Mouse (Mus musculus) limb, embryonic 14.5 days (tissue): ENCODE measurements around the gene Slc25a43. TPM values are rescaled to one million over a fixed set of nuclear protein-coding genes. Genes with fewer than 3 reads are reported as not detected.

Experiments used
- ATAC-seq: fragments of 200-750 bp; cut with Nextera tagmentation; 2 replicates; pipeline ENCODE4 v1.8.0; 2017; ENCODE audit warnings: low read depth, moderate number of reproducible peaks, moderate TSS enrichment; ENCODE audit not compliant: low FRiP score
- DNase-seq: peaks from one replicate; pipeline ENCODE4 v3.0.0-alpha.2; 2015; ENCODE audit warnings: low spot score
- H3K27ac ChIP-seq: fragments of 300-500 bp; sonication (generic); replicated peaks from 2 replicates; pipeline ENCODE4 v1.5.1; 2014; ENCODE audit warnings: low read depth, mild to moderate bottlenecking, low read length, moderate library complexity, mixed read lengths
- H3K27me3 ChIP-seq: fragments of 300-500 bp; sonication (generic); 2 replicates; pipeline ENCODE4 v1.6.1; 2014; ENCODE audit warnings: low read length, mixed read lengths; ENCODE audit not compliant: control insufficient read depth, insufficient read depth
- H3K36me3 ChIP-seq: fragments of 300-500 bp; sonication (generic); 2 replicates; pipeline ENCODE4 v1.6.1; 2014; ENCODE audit warnings: mild to moderate bottlenecking, low read length, moderate library complexity, mixed read lengths; ENCODE audit not compliant: control insufficient read depth, insufficient read depth
- H3K4me1 ChIP-seq: fragments of 300-500 bp; sonication (generic); 2 replicates; pipeline ENCODE4 v1.6.1; 2014; ENCODE audit warnings: antibody characterized with exemption, low read length, mixed read lengths; ENCODE audit not compliant: control insufficient read depth, insufficient read depth
- H3K4me2 ChIP-seq: fragments of 300-500 bp; sonication (generic); replicated peaks from 2 replicates; pipeline ENCODE4 v1.6.1; 2014; ENCODE audit warnings: low read depth, mild to moderate bottlenecking, low read length, moderate library complexity; ENCODE audit not compliant: severe bottlenecking
- H3K4me3 ChIP-seq: fragments of 300-500 bp; sonication (generic); replicated peaks from 2 replicates; pipeline ENCODE4 v1.5.1; 2014; ENCODE audit warnings: low read length
- H3K9ac ChIP-seq: fragments of 300-500 bp; sonication (generic); 2 replicates; pipeline ENCODE4 v1.6.1; 2014; ENCODE audit warnings: mild to moderate bottlenecking, low read depth, low read length, moderate library complexity; ENCODE audit not compliant: severe bottlenecking
- H3K9me3 ChIP-seq: fragments of 300-500 bp; sonication (generic); 2 replicates; pipeline ENCODE4 v1.6.1; 2016; ENCODE audit warnings: low read length; ENCODE audit not compliant: control insufficient read depth
- POLR2A ChIP-seq: fragments of 200-500 bp; IDR thresholded peaks from 2 replicates; pipeline ENCODE4 v1.8.0; 2012; ENCODE audit warnings: inconsistent platforms, mild to moderate bottlenecking, moderate library complexity, borderline replicate concordance; ENCODE audit not compliant: insufficient read depth, insufficient read length; ENCODE audit errors: extremely low read depth
- WGBS: fragments of 180-500 bp; shearing (Covaris S2); extraction: QIAGEN DNeasy Blood & Tissue Kit; methylation state at CpG from one replicate; pipeline ENCODE4 v1.1.7; 2014; 5-methylcytosine and 5-hydroxymethylcytosine counted together
- polyA plus RNA-seq, 2 experiments: library from polyadenylated mRNA; depleted of rRNA in 1 of 2; stranded (reverse) in 1 of 2; unstranded in 1 of 2; fragments of >200 nt; fragmentation: Nextera tagmentation in 1 of 2; extraction: Ambion mirVana in 1 of 2; gene quantifications; 2 replicates each; pipeline versions ENCODE4 v1.2.1 to v1.2.3; 2012 to 2014

Gene Slc25a43
- polyA plus RNA-seq, 2 experiments: 1.8 to 2.3 TPM

DNA sequence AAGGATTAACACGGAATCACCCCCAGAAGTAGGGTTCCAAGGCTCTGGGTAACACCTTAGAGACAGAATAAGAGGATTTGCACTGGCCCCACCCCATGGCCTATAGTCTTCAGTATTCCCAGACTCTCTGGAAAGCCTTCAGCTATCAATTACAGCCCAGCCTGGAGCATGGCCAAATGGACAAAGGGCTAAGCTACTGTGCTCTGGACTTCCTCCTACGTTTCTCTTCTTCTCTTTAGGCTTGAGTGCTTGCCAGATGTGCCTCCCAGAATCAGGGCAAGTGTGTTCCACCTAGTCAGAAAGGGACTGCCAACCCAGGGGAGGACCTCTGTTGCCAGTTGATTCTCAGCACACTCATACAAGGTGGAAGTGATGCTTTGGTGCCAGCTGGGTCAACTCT, 81.6 kb downstream of the Slc25a43 start:
- Histone ChIP-seq H3K36me3 (no peaks in the 10 kb centered on the region), H3K4me3 (no peak overlapping the region), H3K27ac (no peak overlapping the region), H3K9ac (no peak overlapping the region), H3K4me1 (no peaks in the 10 kb centered on the region), H3K27me3 (no peaks in the 10 kb centered on the region), H3K9me3 (no peaks in the 10 kb centered on the region), H3K4me2 (no peak overlapping the region)
- DNase-seq (no peak), ATAC-seq (no peak)
- TF ChIP-seq POLR2A: no peak
- WGBS: 56% methylated on average over 2 of the region's 2 CpGs

Other genes starting within 250 kb of the Slc25a43 start
- 136 and 167 TPM in 2 replicates for gene Pgrmc1, start 145.5 kb upstream of the Slc25a43 start, polyA plus RNA-seq (2012; rRNA removed)
- gene Pgrmc1, start 145.5 kb upstream of the Slc25a43 start, polyA plus RNA-seq (2014; fragmentation: Nextera tagmentation; extraction: Ambion mirVana): 296 and 314 TPM in 2 replicates
- gene Akap17b, start 98.3 kb upstream of the Slc25a43 start, polyA plus RNA-seq (2012; rRNA removed): 3.3 and 4.1 TPM in 2 replicates
- gene Akap17b, start 98.3 kb upstream of the Slc25a43 start, polyA plus RNA-seq (2014; fragmentation: Nextera tagmentation; extraction: Ambion mirVana): 4.4 and 4.5 TPM in 2 replicates
- 362 and 365 TPM in 2 replicates for gene Slc25a5, start 52.0 kb downstream of the Slc25a43 start, polyA plus RNA-seq (2012; rRNA removed)
- 474 and 536 TPM in 2 replicates for gene Slc25a5, start 52.0 kb downstream of the Slc25a43 start, polyA plus RNA-seq (2014; fragmentation: Nextera tagmentation; extraction: Ambion mirVana)
- gene Ube2a, start 130.2 kb downstream of the Slc25a43 start, polyA plus RNA-seq (2012; rRNA removed): 40.0 and 44.2 TPM in 2 replicates
- gene Ube2a, start 130.2 kb downstream of the Slc25a43 start, polyA plus RNA-seq (2014; fragmentation: Nextera tagmentation; extraction: Ambion mirVana): 133 TPM in 2 replicates
- gene C330007P06Rik, start 130.5 kb downstream of the Slc25a43 start, polyA plus RNA-seq (2012; rRNA removed): 18.0 and 21.1 TPM in 2 replicates
- 34.6 and 35.8 TPM in 2 replicates for gene C330007P06Rik, start 130.5 kb downstream of the Slc25a43 start, polyA plus RNA-seq (2014; fragmentation: Nextera tagmentation; extraction: Ambion mirVana)
- gene Nkrf, start 159.2 kb downstream of the Slc25a43 start, polyA plus RNA-seq (2012; rRNA removed): 3.4 and 4.5 TPM in 2 replicates
- gene Nkrf, start 159.2 kb downstream of the Slc25a43 start, polyA plus RNA-seq (2014; fragmentation: Nextera tagmentation; extraction: Ambion mirVana): 1.7 and 2.1 TPM in 2 replicates
- gene Sept6, start 248.1 kb downstream of the Slc25a43 start, polyA plus RNA-seq (2012; rRNA removed): 44.0 and 47.9 TPM in 2 replicates
- 51.5 and 61.1 TPM in 2 replicates for gene Sept6, start 248.1 kb downstream of the Slc25a43 start, polyA plus RNA-seq (2014; fragmentation: Nextera tagmentation; extraction: Ambion mirVana)